Mouse (Mus musculus): ENCODE data around the gene Cfap300. TPM values are rescaled to one million over a fixed set of nuclear protein-coding genes. Genes with fewer than 3 reads are reported as not detected.

The Cfap300 gene
- not detected in 2 replicates for total RNA-seq (2017)

DNA sequence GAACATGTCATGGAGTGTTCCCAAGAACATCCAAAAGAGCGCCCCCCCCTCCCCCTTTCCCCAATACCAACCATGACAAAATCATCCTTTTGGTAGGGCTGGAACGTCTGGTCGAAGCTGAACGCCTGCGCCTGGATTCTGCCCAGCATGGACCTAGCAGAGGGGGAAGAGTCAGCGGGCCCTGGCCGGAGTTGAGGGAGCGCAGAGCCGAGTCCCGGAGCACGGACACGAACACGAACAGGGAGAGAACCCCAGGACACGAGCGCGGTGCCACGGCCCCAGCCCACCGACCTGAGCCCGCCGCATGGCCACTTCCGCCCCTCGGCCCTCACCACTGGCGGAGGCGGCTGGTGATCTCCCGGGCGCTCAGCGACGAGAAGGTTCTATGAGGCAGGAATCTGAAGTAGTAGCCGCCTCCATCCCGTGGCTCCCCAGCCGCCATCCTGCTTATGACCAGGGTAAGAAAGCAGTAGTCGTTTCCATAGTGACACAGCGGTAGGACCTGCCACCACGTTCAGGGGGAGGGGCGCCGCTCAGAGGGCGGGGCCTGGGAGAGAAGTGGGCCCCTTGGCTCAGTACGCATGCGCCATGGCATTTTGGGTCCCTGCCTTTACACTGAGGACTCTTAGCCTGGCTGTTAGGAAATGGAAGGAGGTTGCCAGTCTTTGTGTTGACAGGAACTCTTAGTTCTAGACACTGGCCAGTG lies at the start of gene Cfap300:
Cfap300 (minus strand) TSS at position 486 of the 706 bp plus-strand sequence.
- ATAC-seq (ENCODE audit: extremely low read depth, insufficient number of reproducible peaks, low FRiP score, poor library complexity, severe bottlenecking), result peak; percentile 77

DNA sequence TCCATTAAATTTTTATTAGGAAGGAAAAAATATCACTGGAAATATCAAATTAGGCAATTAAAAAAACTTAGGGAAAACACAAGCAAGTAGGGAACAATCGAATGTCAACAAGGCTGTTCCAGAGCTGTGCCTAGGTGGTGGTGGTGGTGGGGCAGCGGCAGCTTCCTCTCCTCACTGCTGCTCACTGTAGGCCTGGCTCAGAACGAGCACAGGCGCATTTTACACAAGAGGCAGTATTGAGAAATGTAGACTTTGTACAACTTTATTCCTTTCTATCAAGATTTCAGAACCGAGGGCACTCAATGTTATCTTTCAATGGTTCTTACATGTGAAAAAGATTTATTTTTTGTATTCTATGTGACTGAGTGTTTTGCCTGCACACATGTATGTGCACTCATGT lies 36.3 kb upstream of the Cfap300 start:
- ATAC-seq (ENCODE audit: extremely low read depth, insufficient number of reproducible peaks, low FRiP score, poor library complexity, severe bottlenecking), result no peak

DNA sequence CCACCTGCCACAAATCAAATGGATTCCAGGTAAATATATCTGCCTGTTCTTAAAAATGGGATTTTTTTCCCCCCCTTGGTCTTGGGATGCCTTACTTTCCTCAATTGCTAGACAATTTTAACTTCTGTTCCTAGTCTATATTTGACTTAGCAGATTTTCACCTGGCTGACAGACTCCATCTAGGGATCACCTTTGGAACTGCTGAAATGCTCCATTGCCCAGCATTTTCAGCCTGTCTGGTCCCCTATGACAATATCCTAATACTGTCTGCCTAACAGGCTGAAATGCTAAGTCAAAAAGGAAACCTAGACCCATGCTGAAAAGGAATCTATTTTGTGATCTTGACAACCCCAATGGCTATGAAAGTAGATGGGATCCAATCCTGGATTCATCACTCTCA lies 31.7 kb upstream of the Cfap300 start:
- no peak for ATAC-seq (ENCODE audit: extremely low read depth, insufficient number of reproducible peaks, low FRiP score, poor library complexity, severe bottlenecking)

DNA sequence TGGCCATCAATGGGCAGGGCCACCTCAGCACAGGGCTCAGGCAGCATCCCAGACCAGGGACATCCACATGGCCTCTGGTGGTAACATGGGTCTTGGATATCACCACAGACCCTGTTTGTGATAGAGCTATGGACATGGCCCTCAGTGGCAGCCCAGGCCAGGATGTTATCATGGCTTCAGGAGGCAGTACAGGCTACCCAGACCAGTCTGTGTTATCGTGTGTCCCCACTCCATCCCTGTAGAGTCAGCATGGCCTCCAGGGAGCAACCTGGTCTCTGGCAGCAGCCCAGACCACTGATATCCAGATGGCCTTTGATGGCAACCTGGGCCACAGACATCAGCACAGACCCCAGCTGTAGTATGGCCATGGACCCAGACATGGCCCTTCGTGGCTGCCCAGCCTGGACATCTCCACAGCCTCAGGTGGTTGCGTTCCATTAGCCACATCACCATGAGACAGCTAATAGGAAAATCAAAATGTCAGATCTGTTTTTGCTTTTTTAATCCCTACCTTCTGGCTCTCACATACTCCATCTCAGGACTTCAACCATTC lies 30.7 kb upstream of the Cfap300 start:
- ATAC-seq (ENCODE audit: extremely low read depth, insufficient number of reproducible peaks, low FRiP score, poor library complexity, severe bottlenecking), result no peak

DNA sequence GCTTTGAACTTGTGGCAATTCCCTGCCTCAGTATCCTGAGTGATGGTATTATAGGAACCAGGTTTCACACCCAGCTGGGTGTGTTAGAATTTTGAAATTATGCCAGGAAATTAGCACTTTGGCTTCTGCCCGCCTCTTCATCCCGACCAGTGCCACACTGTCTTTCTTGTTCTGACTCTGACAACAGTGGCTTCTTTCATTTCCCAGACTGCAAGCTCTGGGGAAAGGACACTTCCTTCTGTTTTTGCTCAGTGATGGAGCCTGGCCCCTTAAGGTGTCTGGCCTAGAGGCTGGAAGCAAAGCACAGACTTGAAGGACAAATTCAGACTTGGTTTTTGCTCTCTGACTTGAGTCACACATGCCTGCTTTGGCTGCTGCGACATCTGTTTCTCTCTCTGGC lies 17.0 kb upstream of the Cfap300 start:
- no peak for ATAC-seq (ENCODE audit: extremely low read depth, insufficient number of reproducible peaks, low FRiP score, poor library complexity, severe bottlenecking)

DNA sequence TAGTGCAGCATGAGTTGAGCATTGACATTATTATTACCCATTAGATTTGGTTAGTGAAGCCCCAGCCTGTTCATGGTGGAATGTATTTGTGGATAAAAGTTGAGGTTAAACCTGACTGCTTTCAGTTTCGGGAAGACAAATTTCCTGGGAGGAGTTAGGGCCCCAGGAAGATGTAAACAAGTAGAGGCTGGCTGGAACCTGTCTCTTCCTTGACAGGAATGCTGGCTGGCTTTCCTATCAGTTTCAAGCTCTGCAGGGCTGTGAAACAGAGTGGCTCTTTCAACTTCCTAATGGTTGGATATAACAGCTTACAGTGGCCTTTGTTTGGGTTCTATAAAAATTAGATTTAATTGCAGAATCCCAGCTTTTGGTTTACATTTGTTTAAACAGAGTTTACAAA lies 12.2 kb upstream of the Cfap300 start:
- ATAC-seq (ENCODE audit: extremely low read depth, insufficient number of reproducible peaks, low FRiP score, poor library complexity, severe bottlenecking), result no peak

DNA sequence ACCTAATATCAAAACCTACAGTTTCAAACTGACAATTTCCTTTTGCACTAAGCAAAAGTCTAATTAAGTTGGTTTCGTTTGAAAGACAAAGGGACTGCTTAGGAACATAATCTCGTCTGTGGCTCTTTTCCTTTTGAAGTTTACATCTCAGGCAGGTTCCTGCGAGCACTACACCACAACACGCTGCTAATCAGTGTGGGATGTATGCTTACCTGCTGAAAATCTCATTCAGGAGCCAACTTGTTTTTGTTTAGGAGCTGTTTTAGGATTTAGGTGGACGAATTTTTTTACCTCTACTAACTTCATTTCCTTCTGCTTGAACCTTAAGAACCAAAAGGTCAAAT lies 393 bp upstream of the Cfap300 start:
- no peak for ATAC-seq (ENCODE audit: extremely low read depth, insufficient number of reproducible peaks, low FRiP score, poor library complexity, severe bottlenecking)

DNA sequence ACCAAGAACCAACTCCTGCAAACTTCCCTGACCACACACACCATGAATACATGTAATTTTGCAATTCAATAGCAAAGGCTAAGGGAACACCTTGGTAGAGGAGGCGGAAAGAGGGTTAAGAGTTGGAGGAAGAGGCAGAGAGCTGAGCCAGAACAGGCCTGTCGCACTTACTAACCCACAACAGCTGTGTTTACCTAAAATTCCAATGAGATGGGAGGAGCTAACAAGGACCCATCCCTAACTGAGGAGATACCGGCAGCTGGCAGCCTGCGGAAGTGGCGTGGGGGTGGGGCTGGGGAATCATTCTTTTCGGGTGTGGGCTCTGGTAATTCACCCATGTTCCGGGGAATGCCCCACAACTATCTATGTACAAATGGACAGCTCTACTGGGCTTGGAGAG lies 7.1 kb downstream of the Cfap300 start:
- no peak for ATAC-seq (ENCODE audit: extremely low read depth, insufficient number of reproducible peaks, low FRiP score, poor library complexity, severe bottlenecking)

DNA sequence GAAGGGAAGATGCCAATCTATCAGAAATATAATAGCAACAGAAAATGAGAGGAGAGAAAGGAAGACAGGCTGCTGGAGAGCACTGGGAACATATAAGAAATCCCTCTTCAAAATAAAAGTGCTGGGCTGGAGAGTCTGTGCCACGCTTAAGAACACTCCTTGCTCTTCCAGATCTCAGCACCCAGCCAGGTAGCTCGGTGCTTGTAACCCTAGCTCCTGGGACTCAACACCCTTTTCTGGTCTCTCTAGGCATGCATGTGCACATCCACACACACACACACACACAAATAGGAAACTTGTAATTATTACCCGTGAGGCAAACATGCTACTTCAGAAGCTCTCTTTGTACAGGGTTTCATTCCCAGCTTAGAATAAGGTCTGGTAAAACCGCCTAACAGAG lies 7.5 kb downstream of the Cfap300 start:
- no peak for ATAC-seq (ENCODE audit: extremely low read depth, insufficient number of reproducible peaks, low FRiP score, poor library complexity, severe bottlenecking)

DNA sequence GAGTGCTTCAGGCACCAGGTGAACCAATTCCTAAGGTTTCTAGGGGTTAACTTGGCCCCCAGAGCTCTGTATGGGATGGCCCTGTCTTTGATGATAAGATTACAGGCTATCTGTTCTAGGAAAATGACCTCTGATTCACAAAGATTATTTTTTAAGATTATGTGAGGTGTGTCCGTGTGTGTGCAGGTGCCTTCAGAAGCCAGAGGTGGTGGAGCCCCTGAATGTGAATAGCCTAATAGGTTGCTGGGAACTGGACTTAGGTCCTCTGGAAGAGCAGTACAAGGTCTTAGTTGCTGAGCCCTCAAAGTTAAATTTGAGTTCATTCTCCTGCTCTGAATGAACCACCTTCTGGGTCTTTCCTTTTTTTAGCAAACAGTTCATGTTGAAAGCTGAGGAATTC lies 8.5 kb downstream of the Cfap300 start:
- no peak for ATAC-seq (ENCODE audit: extremely low read depth, insufficient number of reproducible peaks, low FRiP score, poor library complexity, severe bottlenecking)

DNA sequence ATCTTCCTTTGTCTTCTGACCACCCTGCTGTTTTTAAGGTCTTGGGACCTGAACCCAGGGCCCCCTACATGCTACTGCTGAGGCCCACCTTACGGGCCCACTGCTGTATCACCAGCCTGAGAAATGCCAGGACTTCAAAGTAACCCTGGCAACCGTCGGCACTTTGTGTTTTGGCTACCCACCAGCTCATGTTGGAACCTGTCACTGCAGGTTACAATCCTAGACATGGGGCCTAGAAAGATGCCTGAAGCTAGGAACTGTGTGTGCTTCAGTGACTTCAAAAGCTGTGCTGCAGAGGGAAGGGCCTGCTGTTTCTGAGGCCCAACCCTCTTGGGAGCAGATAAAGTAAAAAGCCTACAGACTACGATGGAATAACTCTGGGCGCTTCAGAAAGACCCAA lies 9.8 kb downstream of the Cfap300 start:
- ATAC-seq (ENCODE audit: extremely low read depth, insufficient number of reproducible peaks, low FRiP score, poor library complexity, severe bottlenecking), result no peak

DNA sequence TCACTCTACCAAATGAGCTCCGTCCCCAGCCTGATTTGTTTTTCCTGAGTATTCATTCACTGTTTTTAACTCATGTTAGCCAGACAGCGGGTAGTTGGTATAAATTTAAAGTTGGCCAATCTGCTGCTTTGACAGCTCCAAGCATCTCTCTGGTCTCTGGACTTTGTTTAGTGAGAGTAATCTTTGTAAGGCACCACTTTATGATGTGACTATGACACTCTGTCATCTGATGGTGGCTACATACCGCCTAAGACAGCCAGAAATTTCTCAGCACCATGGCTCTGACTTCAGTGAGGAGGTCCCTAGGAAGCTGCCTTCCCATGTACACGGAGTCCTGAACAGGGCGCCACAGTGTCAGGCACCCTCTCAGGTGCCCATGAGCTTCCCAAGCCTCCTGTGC lies 24.0 kb downstream of the Cfap300 start:
- no peak for ATAC-seq (ENCODE audit: extremely low read depth, insufficient number of reproducible peaks, low FRiP score, poor library complexity, severe bottlenecking)

DNA sequence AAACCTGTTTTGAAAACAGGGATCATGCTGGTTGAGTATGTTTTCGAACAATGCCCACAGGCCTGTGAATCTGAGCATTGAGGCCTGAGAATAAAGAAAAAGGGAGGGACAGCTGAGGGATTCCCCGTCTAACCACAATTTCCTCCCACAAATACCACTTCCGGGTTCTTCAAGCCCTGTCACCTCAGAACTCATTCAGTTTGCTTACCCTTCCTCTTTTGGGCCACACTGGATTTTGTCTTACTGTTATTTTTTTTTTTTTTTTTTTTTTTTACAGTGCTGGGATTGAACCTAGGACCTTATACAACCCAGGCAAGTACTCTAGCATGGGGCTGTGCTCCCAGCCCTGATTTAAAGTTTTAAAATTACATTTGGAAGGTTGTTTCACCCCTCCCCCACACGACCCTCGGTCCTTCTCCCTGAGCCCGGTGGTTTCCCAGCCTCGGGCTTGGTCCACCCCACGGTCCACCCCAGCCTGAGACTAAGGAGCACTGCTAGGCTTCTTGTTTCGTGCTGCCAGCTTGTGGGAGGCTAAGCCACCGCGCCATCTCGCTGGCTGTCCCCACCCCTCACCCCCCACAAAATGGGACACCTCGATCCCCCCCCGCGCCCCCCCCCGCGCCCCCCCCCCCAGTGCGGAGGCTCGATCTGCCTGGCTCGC lies 25.2 kb downstream of the Cfap300 start:
- ATAC-seq (ENCODE audit: extremely low read depth, insufficient number of reproducible peaks, low FRiP score, poor library complexity, severe bottlenecking), result peak; percentile 91

DNA sequence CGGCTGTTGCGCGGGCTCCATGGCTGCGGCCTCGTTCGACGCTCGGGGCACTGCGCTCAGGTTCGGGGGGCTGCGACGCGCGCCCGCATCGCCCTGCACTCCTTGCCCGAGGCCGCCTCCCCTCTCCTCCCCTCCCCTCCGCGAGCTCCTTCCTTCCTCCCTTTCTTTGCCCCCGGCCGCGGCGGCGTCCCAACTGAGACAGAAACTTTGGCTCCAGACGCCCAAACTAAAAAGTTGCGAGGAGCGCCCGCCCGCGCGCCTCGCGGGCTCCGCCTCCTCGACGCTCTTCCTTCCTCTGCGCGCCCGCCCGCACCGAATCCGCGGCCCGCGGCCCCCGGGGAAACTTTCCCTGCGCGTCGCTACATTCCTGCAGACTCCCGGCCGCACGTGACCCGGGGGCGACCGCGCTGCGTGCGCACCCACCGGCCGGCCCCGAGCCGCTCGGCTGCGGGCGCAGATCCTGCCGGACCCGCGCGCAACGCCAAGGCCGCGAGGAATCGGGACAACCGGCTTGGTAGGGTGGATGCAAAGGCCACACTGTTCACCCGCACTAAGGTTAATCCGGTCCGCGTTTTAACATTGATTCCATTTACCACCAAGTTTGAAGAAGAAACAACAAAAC lies 38.1 kb downstream of the Cfap300 start, which contains the start of gene Yap1:
Yap1 (minus strand) TSS at position 227 of the 622 bp plus-strand sequence.
- no peak for ATAC-seq (ENCODE audit: extremely low read depth, insufficient number of reproducible peaks, low FRiP score, poor library complexity, severe bottlenecking)

DNA sequence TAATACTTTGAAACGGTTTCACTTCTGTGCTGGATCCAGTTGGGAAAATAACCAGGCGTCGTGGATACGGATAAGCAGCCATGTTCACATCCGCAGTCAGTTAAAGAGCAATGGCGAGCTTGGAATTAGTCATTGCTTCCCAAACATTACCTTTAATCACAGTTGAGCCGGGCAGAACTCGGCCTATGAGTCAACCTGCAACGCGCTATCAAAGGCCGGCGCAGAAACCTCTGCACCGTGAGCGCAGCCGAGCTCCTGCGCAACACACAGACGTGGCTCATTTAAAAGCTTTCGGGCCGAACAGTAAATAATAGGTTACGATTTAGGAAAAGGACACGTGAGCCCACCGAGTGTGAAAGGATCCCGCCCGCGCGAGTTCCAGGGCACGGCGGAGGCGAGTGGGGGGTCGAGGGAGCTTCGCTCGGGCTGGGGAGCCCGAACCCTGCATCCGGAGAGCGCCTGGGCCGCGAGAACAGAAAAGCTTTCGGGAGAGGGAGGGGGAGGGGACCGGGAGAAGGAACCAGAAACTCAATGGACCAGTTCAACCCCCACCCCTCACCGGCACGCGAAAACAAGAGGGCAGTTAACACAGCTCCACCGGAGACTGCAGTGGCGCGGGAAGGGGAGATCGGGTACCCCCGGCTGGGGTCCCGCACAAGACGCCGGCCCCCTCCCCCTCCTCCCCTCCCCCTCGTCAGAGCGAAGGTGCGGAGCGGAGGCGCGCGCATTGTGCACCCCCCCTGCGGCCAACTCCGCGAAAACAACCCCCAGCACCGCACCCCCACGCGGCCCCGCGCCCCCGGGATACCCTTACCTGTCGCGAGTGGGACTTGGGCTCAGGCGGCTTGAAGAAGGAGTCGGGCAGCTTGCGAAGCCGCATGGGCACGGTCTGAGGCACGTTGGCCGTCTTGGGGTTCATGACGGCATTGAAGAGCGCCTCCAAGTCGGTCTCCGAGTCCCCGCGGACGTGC lies 39.0 kb downstream of the Cfap300 start:
- no peak for ATAC-seq (ENCODE audit: extremely low read depth, insufficient number of reproducible peaks, low FRiP score, poor library complexity, severe bottlenecking)

DNA sequence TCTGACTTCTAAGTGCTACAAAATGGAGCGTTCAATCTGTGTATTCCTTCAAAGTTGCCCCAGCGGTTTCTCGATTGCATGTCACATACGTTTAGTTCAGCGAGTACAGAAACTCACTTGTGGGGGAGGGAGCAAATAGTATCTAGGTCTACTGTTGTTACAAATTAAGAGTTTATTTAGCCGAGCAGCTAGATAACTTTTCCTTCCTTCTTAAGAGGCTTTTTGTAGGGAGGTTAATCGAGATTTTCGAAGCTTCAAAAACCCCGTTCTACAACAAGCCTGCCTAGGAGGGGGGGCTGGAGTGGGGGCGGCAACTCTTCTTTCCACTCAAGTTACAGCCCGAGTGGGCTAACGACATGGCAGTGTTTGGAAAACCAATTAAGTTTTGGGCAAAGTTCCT lies 39.8 kb downstream of the Cfap300 start:
- ATAC-seq (ENCODE audit: extremely low read depth, insufficient number of reproducible peaks, low FRiP score, poor library complexity, severe bottlenecking), result no peak

DNA sequence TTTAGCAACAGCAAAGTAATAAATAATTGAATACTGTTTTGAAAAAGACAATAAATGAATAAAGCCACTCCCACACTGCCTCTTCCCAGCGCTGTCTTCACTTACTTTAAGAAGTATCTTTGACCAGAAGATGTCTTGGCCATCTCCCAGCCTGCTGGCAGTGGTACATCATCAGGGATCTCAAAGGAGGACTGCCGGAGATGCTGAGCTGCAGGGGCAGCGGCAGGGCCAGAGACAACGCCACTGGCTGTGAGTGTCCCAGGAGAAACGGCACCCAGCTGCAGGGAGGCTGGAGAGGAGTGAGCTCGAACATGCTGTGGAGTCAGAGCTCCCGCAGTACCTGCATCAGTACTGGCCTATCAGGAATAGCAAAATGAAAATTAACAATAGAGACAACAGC lies 41.3 kb downstream of the Cfap300 start:
- no peak for ATAC-seq (ENCODE audit: extremely low read depth, insufficient number of reproducible peaks, low FRiP score, poor library complexity, severe bottlenecking)

DNA sequence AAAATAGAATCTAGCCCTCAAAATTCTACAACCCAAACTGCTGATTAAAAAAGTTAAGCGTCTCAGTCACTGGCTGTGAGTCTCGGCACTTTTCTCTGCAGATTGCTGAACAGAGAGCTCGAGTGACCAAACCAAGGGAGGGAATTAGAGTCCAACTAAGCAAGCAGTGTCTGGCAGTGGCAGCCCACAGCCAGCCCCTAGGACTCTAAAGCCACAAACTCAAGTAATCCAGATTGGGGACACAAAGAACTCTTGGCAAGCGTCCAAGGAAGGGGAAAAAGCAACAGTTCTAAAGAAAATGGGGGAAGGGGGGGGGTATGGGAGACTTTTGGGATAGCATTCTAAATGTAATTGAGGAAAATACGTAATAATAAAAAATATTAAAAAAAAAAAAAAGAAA lies 48.3 kb downstream of the Cfap300 start:
- no peak for ATAC-seq (ENCODE audit: extremely low read depth, insufficient number of reproducible peaks, low FRiP score, poor library complexity, severe bottlenecking)

DNA sequence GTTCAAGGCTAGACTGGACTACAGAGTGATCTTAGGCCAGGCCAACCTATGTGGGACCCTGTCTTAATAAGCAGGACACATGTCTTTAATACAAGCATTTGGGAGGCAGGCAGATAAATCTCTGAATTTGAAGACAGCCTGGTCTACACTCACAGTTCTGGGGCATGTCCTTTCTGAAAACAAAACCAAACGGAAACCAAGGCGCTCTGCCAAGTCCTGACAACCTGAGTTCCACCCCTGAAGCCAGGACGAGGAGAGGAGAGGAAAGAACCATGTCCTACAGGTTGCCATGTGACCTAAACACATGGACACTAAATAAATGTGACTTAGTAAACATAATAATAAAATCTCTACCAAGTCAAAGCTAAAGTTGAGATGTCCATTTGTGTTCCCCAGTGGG lies 50.0 kb downstream of the Cfap300 start:
- no peak for ATAC-seq (ENCODE audit: extremely low read depth, insufficient number of reproducible peaks, low FRiP score, poor library complexity, severe bottlenecking)

All from neutrophil, adult 5-6 weeks (primary cell).